Comparison of ENCODE assay signal across 21 mouse cellular contexts in genomic region chr3:126501826-126502225, GRCm38 (mm10).
DNase-seq lines count a peak whose midpoint lies in the region; ATAC-seq and TF ChIP-seq lines count a peak whose summit lies in the region.
"Had no signal": no experiment of that assay in that cellular context is flagged by ENCODE, and none has a peak within 500 bp of the region (broad histone marks: within the 10 kb centered on the region; RNA-seq: fewer than 3 reads in every experiment).

No protein-coding gene starts in this region.

- no peak for TF ChIP-seq CTCF in C2C12 (IDR thresholded peaks at IDR 0.05; ENCODE audit: control insufficient read depth, insufficient read depth, insufficient read length)

- H3K27me3 ChIP-seq in C2C12 (ENCODE audit: control insufficient read depth, insufficient read depth, insufficient read length) (no peaks in the 10 kb centered on the region), myocyte (ENCODE audit: control insufficient read depth, insufficient read depth, insufficient read length) (no peaks in the 10 kb centered on the region)
- H3K27me3 ChIP-seq: embryonic facial prominence, embryonic 12.5 days; forebrain, embryonic 13.5 days; forebrain, embryonic 15.5 days; Patski had no signal

- no peaks in the 10 kb centered on the region for H3K79me3 ChIP-seq in C2C12 (ENCODE audit: low read depth)

- H3K4me2 ChIP-seq in myocyte (ENCODE audit: low read depth), result peak overlapping the region; percentile 49
- H3K4me2 ChIP-seq: embryonic facial prominence, embryonic 12.5 days; forebrain, embryonic 13.5 days; forebrain, embryonic 15.5 days had no signal

- no peaks in the 10 kb centered on the region for H3K36me3 ChIP-seq in C2C12 (ENCODE audit: control insufficient read depth, insufficient read depth)
- H3K36me3 ChIP-seq in myocyte (ENCODE audit: control insufficient read depth, insufficient read depth), result no peaks in the 10 kb centered on the region
- H3K36me3 ChIP-seq: embryonic facial prominence, embryonic 10.5 days; embryonic facial prominence, embryonic 12.5 days; forebrain, embryonic 15.5 days had no signal

- H3K79me2 ChIP-seq in C2C12 (ENCODE audit: control insufficient read depth, insufficient read depth), result no peaks in the 10 kb centered on the region
- no peaks in the 10 kb centered on the region for H3K79me2 ChIP-seq in myocyte (ENCODE audit: control insufficient read depth, insufficient read depth)

- no peak overlapping the region for H3ac ChIP-seq in C2C12 (ENCODE audit: control insufficient read depth, insufficient read length, low read depth)
- no peak overlapping the region for H3ac ChIP-seq in myocyte (ENCODE audit: control insufficient read depth, insufficient read length)

- DNase-seq in 3134 (ENCODE audit: extremely low read depth, insufficient read length, low spot score), result peak; percentile 6
- DNase-seq in left cerebral cortex, postnatal 36 days (ENCODE audit: low spot score in 2 of 2), result no peak
- DNase-seq: adrenal gland, adult 8-10 months; adrenal gland, postnatal 14 days; adrenal gland, postnatal 36 days; B cell, adult 2 months; cerebellum, adult 11-12 months; cerebellum, adult 2 months; cerebellum, adult 9-10 months; cerebellum, postnatal 10 days; cerebellum, postnatal 25 days; forebrain, postnatal 0 days had no signal

- no peak for TF ChIP-seq POLR2A in myocyte (IDR thresholded peaks at IDR 0.05; ENCODE audit: insufficient read length, low read depth)

- intact Hi-C loops in left cerebral cortex, postnatal 36 days (cut with DNase I), result no loop called here

- ATAC-seq in inflammation-experienced regulatory T-cells, adult 6 months, result no peak
- ATAC-seq: activated CD4-positive, CD25-positive, alpha-beta regulatory T cell, adult 4 months; forebrain, embryonic 13.5 days; forebrain, embryonic 15.5 days; forebrain, postnatal 0 days; Patski had no signal

- H3K4me3 ChIP-seq in C2C12 (ENCODE audit: insufficient read depth, poor library complexity, severe bottlenecking) (no peak overlapping the region), myocyte (no peak overlapping the region)
- H3K4me3 ChIP-seq: embryonic facial prominence, embryonic 10.5 days; embryonic facial prominence, embryonic 12.5 days; forebrain, embryonic 13.5 days; forebrain, embryonic 15.5 days had no signal

TF ChIP-seq in C2C12, 6 proteins besides CTCF, POLR2A, EP300 and RAD21:
- TF ChIP-seq FOSL1 (IDR thresholded peaks at IDR 0.05; ENCODE audit: insufficient read depth, low read length, poor library complexity, severe bottlenecking) (peak; percentile 42), CEBPB (IDR thresholded peaks at IDR 0.05; ENCODE audit: low read depth) (no peak)

TF ChIP-seq in myocyte, 11 proteins besides CTCF, POLR2A, EP300 and RAD21:
- TF ChIP-seq REST (IDR thresholded peaks at IDR 0.05; ENCODE audit: insufficient read depth, insufficient read length) (no peak), E2F4 (IDR thresholded peaks at IDR 0.05; ENCODE audit: insufficient read depth) (no peak), SRF (IDR thresholded peaks at IDR 0.05; ENCODE audit: control insufficient read depth, insufficient read length, low read depth) (no peak), CEBPB (IDR thresholded peaks at IDR 0.05; ENCODE audit: insufficient read depth, poor library complexity, severe bottlenecking) (no peak), USF1 (IDR thresholded peaks at IDR 0.05; ENCODE audit: low read depth) (no peak), MYOG (IDR thresholded peaks at IDR 0.05; ENCODE audit: control insufficient read depth in 1 of 3, insufficient read depth in 1 of 3, insufficient read length in 2 of 3, low read depth in 2 of 3) (no peak), MAX (IDR thresholded peaks at IDR 0.05; ENCODE audit: low read depth) (no peak), TCF12 (IDR thresholded peaks at IDR 0.05; ENCODE audit: insufficient read depth, poor library complexity, severe bottlenecking) (no peak), POLR2AphosphoS2 (IDR thresholded peaks at IDR 0.05; ENCODE audit: insufficient read length, low read depth) (no peak)
